Mouse (Mus musculus): ENCODE measurements around the gene Bivm. TPM values are rescaled to one million over a fixed set of nuclear protein-coding genes. Genes with fewer than 3 reads are reported as not detected.

The Bivm gene
- polyA plus RNA-seq (2016; fragmentation: Nextera tagmentation; extraction: Ambion mirVana) = 26.4 and 31.5 TPM in 2 replicates

DNA sequence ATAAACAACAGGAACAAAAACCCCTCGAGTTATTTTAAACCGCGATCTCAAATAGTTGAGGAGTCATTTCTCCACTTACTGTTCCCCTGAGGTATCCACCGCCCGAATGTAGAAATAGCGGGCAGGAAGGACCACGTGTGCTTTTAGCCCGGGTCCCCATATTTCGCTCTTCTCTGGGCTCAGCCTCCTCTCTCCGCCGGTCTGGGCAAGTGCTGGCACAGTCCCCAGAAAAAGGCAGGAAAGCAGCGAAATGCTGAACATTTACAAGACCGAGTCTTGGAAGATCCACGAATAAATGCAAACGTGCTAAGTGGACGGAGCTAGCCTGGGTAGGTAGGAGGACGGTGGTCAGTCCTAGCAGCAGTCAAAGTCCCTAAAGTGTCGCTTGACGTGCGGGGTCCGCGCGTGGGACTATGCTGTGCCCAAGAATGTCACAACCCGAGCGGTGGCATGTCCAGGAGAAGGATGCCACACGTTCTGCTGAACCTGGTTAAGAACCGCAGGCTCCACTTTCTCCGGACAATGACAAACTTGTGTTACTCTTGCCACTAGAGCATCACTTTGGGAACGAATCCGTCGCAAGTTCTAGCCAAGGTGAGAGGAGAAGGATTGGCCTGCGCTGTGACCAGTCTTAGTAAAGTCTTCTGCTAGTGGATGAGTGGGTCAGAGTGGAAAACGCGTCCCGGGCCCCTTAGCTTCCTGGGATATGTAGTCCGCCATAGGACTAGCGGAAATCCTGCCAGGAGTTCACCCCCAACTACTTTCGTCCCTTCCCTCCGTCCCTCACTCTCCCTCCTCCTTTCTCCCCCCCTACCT lies at the start of gene Bivm, which contains the start of gene Kdelc1:
Gene Bivm (plus strand): TSS at position 719 of the 816 bp plus-strand sequence.
Gene Kdelc1 (minus strand): TSS at position 570 of the 816 bp plus-strand sequence.
- Histone ChIP-seq H3K9me3 (no peaks in the 10 kb centered on the region), H3K36me3 (peaks cover 22% of the 10 kb centered on the region), H3K27ac (peak within 1 kb of the TSS; percentile 91), H3K4me2 (replicated peaks) (peak within 1 kb of the TSS; percentile 79), H3K4me3 (peak within 1 kb of the TSS; percentile 75), H3K27me3 (no peaks in the 10 kb centered on the region), H3K4me1 (peaks cover 8% of the 10 kb centered on the region), H3K9ac (peak within 1 kb of the TSS; percentile 84)
- WGBS = under 1% methylated on average over 39 of the region's 39 CpGs
- peak; percentile 98 for ATAC-seq (ENCODE audit: insufficient number of reproducible peaks, insufficient read depth, low FRiP score, low TSS enrichment)

DNA sequence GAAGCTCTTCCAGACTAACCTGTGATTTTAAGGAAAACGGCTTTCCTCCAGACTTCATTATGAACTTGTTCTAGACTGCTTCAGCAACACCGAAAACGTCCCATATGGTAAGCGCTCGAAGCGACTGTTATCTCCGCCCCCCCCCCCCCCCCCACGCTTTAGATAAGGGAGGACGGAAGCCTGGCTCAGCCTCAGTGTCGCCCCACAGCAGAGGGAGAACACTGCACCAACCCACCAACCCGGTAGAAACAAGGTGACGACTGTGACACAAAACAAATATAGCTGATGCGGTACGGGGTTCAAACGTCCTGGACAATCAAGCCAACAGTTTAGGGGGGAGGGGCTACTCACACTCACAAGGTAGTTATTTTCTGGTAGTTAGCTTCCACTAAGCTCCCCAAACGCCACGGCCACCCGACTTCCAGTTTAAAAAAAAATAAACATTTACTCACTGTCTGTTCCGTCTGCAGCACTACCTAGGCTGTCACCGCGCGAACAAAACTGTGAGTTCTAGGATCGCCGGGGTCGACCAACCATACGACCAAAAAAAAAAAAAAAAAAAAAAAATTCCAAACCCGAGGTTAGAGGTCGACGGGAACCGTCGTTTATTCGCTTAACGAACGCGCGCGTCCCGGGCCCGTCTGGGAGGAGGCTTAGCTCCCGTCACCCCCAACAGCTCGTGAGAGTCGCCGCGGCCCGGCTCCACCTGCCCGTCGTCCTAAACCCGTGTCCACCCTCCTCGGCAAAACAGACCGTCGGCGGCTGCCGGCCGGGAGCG lies 17.1 kb upstream of the Bivm start:
- peak; percentile 82 for ATAC-seq (ENCODE audit: insufficient number of reproducible peaks, insufficient read depth, low FRiP score, low TSS enrichment)
- under 1% methylated on average over 53 of the region's 55 CpGs for WGBS
- peak overlapping the region; percentile 86 for H3K4me3 ChIP-seq

DNA sequence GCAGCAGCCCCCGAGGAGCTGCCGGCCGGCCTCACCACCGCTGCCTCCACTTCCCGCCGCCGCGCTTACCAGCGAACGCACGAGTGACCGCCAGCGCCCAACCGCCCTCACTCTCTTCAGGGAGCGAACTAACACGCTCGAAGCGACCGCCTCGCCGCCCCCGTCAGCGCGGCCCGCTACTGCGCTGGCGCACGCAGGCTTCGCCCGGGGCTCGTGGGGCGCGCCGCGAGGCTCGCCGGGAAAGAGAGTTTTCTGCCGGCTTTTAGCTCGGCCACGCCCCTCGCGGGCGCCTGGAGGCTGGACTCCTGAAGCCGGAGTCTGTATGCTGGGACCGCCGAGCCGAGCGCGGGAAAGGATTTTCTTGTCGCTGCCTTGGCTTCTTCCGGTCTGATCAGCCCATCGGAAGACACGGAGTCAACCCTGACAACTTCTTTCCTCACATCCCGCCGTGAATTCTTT lies 16.5 kb upstream of the Bivm start, which contains the start of gene Tex30:
Gene Tex30 (minus strand): TSS at position 183 of the 459 bp plus-strand sequence.
- peak within 1 kb of the TSS; percentile 86 for H3K4me3 ChIP-seq
- no peaks in the 10 kb centered on the region for H3K9me3 ChIP-seq
- WGBS = under 1% methylated on average over 53 of the region's 55 CpGs
- peak; percentile 98 for ATAC-seq (ENCODE audit: insufficient number of reproducible peaks, insufficient read depth, low FRiP score, low TSS enrichment)
- peak within 1 kb of the TSS; percentile 75 for H3K9ac ChIP-seq
- peaks cover 4% of the 10 kb centered on the region; the same call in 1 of the 2 replicates for H3K4me1 ChIP-seq
- no peaks in the 10 kb centered on the region for H3K27me3 ChIP-seq
- H3K36me3 ChIP-seq = peaks cover 22% of the 10 kb centered on the region
- H3K27ac ChIP-seq = peak within 1 kb of the TSS; percentile 90
- peak within 1 kb of the TSS; percentile 68 for H3K4me2 ChIP-seq (replicated peaks)

More for the DNA sequence above, 17.1 kb upstream of the Bivm start:
- peak overlapping the region; percentile 75 for H3K9ac ChIP-seq
- H3K27ac ChIP-seq = peak overlapping the region; percentile 90
- H3K36me3 ChIP-seq = peaks cover 28% of the 10 kb centered on the region
- peaks cover 4% of the 10 kb centered on the region; the same call in 1 of the 2 replicates for H3K4me1 ChIP-seq
- H3K4me2 ChIP-seq (replicated peaks) = peak overlapping the region; percentile 68
- H3K27me3 ChIP-seq = no peaks in the 10 kb centered on the region
- no peaks in the 10 kb centered on the region for H3K9me3 ChIP-seq

DNA sequence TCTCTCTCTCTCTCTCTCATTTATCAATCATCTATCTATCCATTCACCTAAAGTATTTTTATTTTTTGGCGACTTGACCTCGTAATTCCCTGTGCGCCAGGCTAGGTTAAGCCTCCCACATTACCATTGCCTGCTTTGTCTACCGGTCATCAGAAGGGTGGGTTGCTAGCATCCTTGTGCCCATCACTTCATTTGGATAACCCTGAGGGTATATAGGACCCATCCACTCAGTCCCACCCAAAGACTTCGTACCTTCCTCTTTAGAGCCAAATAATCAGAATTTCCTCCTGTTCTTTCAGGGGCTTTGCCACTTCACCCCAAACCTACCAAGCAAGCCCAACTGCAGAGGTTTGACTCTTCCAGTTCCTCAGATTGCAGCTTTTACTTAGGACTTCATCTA lies 15.8 kb upstream of the Bivm start:
- Histone ChIP-seq H3K36me3 (peaks cover 21% of the 10 kb centered on the region), H3K4me3 (peak overlapping the region; percentile 86), H3K27me3 (no peaks in the 10 kb centered on the region), H3K27ac (no peak overlapping the region), H3K4me1 (peaks cover 4% of the 10 kb centered on the region; the same call in 1 of the 2 replicates), H3K4me2 (replicated peaks) (peak overlapping the region; percentile 68), H3K9me3 (no peaks in the 10 kb centered on the region), H3K9ac (peak overlapping the region; percentile 75; the same call in 1 of the 2 replicates)
- 10% methylated on average over 5 of the region's 5 CpGs for WGBS
- ATAC-seq (ENCODE audit: insufficient number of reproducible peaks, insufficient read depth, low FRiP score, low TSS enrichment) = peak; percentile 55; the same call in 1 of the 2 replicates

DNA sequence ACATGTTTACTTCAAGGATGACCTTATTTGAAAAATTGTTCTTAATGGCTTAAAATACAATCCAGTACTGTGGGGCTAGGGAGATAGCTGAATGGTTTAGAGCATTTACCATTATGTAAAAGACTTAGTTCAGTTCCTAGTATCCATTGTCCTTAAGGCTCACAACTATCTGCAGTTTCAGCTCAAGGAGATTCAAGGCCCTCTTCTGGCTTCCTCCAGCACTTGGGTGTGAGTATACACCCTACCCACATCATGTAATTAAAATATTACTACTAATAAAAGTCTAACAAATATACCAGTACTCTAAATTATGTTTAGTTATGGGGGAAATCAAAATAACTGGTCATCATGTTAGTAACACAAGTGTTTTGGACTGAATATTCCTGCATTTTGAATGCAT lies 1.2 kb upstream of the Bivm start:
- H3K9me3 ChIP-seq = no peaks in the 10 kb centered on the region
- H3K4me2 ChIP-seq (replicated peaks) = peak overlapping the region; percentile 79
- H3K27ac ChIP-seq = no peak overlapping the region
- H3K4me3 ChIP-seq = peak overlapping the region; percentile 75
- H3K4me1 ChIP-seq = peaks cover 8% of the 10 kb centered on the region
- H3K36me3 ChIP-seq = peaks cover 26% of the 10 kb centered on the region
- ATAC-seq (ENCODE audit: insufficient number of reproducible peaks, insufficient read depth, low FRiP score, low TSS enrichment) = no peak
- no peaks in the 10 kb centered on the region for H3K27me3 ChIP-seq
- H3K9ac ChIP-seq = no peak overlapping the region; the same call in 1 of the 2 replicates

DNA sequence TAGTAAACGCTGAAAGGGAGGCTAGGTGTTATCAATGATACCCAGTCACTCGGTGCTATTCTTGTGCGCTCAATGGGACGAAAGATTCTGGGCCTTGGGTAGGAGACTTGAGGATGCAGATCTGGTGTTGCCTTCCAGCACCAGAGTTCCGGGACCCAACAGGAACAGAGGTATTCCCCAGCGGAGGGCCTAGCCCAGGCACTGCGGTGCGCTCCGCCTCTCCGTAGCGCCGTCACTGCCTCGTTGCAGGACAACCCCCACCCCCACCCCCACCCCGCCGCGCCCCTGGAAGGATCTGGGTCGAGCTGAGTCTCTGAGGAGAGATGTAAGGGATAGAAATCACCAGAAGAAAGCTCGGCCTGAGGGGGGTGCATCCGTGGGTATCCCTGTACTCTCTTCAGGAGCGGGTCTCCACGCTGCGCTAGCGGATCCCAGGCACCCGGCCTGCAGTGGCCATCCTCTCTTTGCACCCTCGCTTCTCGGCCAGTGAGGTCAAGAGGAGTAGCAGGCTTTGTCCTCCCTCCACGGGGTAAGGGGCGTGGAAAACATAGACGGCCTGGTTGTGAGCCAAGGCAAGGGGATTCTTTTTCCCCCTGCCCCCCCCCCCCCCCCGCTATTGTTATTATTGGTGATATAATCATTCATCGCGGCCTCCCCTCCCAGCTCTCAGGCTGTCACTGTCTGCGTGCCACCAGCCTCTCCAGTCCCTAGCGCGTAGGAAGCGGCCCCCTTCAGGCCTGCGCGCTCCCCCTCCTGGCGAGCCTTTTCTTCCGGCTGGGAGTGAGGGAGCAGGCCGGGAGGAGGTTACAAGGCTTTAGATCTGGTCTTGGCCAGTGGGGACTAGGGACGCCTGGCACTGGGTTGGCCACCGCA lies 680 bp downstream of the Bivm start:
- Histone ChIP-seq H3K9me3 (no peaks in the 10 kb centered on the region), H3K4me3 (peak overlapping the region; percentile 75), H3K27me3 (no peaks in the 10 kb centered on the region), H3K36me3 (peaks cover 23% of the 10 kb centered on the region), H3K27ac (peak overlapping the region; percentile 90), H3K4me1 (peaks cover 8% of the 10 kb centered on the region), H3K9ac (peak overlapping the region; percentile 84), H3K4me2 (replicated peaks) (peak overlapping the region; percentile 79)
- peak; percentile 88 for ATAC-seq (ENCODE audit: insufficient number of reproducible peaks, insufficient read depth, low FRiP score, low TSS enrichment)
- under 1% methylated on average over 43 of the region's 43 CpGs for WGBS

DNA sequence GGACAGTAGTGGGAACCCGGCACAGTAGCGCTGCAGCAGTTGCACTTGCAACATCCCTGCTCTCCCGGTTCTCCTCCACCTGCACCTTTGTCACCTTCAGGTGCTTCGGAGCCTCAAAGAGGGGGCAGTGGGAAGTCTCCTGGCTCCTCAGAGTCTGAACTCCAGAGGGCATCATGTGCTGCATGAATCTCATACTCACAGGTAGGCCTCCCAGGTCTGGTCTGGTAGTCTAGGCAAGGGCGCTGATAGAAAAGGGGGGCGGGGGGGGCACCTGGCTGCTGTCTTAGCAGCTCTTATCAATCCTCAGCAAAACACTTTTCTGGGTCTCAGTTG lies 1.3 kb downstream of the Bivm start:
- ATAC-seq (ENCODE audit: insufficient number of reproducible peaks, insufficient read depth, low FRiP score, low TSS enrichment) = no peak
- Histone ChIP-seq H3K27ac (peak overlapping the region; percentile 90), H3K36me3 (peaks cover 23% of the 10 kb centered on the region), H3K9me3 (no peaks in the 10 kb centered on the region), H3K27me3 (no peaks in the 10 kb centered on the region), H3K4me1 (peaks cover 8% of the 10 kb centered on the region), H3K4me3 (peak overlapping the region; percentile 75), H3K9ac (peak overlapping the region; percentile 84), H3K4me2 (replicated peaks) (peak overlapping the region; percentile 79)
- 5% methylated on average over 6 of the region's 6 CpGs for WGBS

DNA sequence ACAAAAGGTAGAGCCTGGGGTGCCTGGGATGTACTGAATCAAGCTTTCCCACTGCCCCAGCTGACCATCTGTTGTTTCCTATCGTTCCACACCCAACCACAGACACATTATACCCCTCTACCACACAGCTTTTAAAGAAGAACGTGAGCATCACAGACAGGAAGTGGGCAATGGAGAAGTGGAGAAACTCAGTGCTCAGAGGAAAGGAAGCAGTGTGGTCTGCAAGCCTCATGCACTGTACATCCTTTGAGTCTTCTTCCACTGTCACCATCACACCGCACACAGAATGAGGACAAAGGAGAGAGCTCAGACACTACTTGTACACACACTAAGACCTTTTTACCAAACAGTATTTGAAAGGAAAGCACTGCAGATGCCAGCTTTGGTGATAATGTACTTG lies 3.5 kb downstream of the Bivm start:
- no peak for ATAC-seq (ENCODE audit: insufficient number of reproducible peaks, insufficient read depth, low FRiP score, low TSS enrichment)
- Histone ChIP-seq H3K9ac (no peak overlapping the region), H3K27me3 (no peaks in the 10 kb centered on the region), H3K4me2 (replicated peaks) (no peak overlapping the region), H3K9me3 (no peaks in the 10 kb centered on the region), H3K27ac (no peak overlapping the region), H3K36me3 (peaks cover 22% of the 10 kb centered on the region; the same call in 1 of the 2 replicates), H3K4me3 (no peak overlapping the region), H3K4me1 (peaks cover 8% of the 10 kb centered on the region)
- WGBS = 81% methylated on average over 3 of the region's 3 CpGs

DNA sequence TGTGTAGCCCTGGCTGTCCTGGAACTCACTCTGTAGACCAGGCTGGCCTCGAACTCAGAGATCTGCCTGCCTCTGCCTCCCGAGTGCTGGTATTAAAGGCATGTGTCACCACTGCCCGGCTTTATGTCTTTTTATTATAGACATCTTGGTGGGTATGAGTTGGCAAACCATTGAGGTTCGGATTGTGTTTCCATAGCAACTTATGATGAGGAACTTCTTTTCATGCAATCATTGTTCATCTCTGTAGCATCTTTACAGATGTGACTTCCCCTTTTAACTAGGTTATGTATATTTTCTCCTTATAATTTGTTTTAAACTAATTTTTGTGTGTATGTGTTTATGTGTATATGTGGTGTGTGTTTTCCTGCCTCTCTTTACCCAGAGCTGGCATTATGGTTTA lies 6.8 kb downstream of the Bivm start:
- H3K4me1 ChIP-seq = peaks cover 5% of the 10 kb centered on the region; the same call in 1 of the 2 replicates
- H3K9ac ChIP-seq = no peak overlapping the region
- H3K27ac ChIP-seq = no peak overlapping the region
- WGBS = 91% methylated on average over 4 of the region's 4 CpGs
- ATAC-seq (ENCODE audit: insufficient number of reproducible peaks, insufficient read depth, low FRiP score, low TSS enrichment) = no peak
- H3K36me3 ChIP-seq = peaks cover 28% of the 10 kb centered on the region
- H3K4me2 ChIP-seq (replicated peaks) = no peak overlapping the region
- no peak overlapping the region for H3K4me3 ChIP-seq
- H3K9me3 ChIP-seq = no peaks in the 10 kb centered on the region
- H3K27me3 ChIP-seq = no peaks in the 10 kb centered on the region

DNA sequence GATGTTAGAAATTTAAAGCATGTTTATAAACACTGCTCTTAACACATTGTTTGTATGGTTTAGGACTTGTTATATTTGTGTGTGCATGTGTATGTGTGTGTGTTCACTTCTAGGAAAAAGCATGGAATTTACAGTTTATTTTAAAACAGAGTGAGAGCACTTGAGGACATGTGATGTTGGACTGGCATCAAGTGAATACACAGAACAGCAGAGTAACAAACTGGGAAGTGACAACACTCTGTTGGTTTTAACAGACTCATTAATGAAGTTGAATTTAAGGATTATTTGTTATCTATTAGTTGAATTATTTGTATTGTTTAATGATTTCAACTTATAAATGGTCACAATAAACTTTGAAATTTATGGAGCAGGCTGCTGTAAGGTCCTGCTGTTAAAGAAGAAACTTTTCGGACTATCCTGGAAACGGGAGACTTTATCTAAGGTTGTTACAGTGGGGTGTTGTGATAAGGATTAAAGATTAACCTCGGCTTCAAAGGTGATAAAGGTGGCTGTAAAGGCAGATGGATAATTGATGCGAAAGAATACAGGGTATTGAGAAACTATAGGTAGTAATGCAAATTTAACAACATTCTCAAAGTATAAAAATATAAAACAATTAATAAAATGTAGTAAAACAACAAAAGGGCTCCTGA lies 11.3 kb downstream of the Bivm start:
- H3K9ac ChIP-seq = no peak overlapping the region
- H3K4me2 ChIP-seq (replicated peaks) = no peak overlapping the region
- H3K9me3 ChIP-seq = no peaks in the 10 kb centered on the region
- 88% methylated on average over 4 of the region's 4 CpGs for WGBS
- no peak overlapping the region for H3K4me3 ChIP-seq
- no peaks in the 10 kb centered on the region for H3K27me3 ChIP-seq
- peaks cover 26% of the 10 kb centered on the region for H3K36me3 ChIP-seq
- H3K27ac ChIP-seq = no peak overlapping the region
- ATAC-seq (ENCODE audit: insufficient number of reproducible peaks, insufficient read depth, low FRiP score, low TSS enrichment) = no peak
- no peaks in the 10 kb centered on the region for H3K4me1 ChIP-seq
